Mouse (Mus musculus) ES-CJ7 (cell line): Measurements from ENCODE around the gene Shc1.
A peak's percentile ranks its signal among the peaks of the same experiment; 100 is the strongest.
"Not testable (repeated sequence)": the region's sequence is repeated elsewhere in the genome, so short reads cannot be mapped to it uniquely, and the experiment has no call there.

Experiments
- DNase-seq: peaks from one replicate; pipeline ENCODE4 v3.0.0; 2011; ENCODE audit warnings: low read depth, low spot score

The Shc1 gene

DNA sequence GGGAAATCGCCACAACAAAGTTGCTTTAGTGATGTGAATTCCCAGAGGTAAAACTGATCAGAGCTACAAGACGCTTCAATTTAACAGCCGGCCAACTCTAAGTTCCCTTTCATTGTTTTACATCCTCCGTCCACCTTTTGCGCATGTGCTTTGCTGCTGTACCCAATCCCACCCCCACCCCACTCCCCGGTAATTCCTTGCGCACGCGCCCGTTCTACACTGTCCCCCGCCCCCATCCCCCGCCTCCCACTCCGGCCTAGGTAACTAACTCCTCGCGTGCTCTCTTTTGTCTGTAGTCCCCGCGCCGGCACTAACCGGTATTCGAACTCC is 438 bp upstream of the Shc1 start:
- DNase-seq, result no peak

- DNase-seq, result peak; percentile 85
Observed at GRCm38 (mm10) chr3:89418861-89419250, 613 bp downstream of the Shc1 start.

DNA sequence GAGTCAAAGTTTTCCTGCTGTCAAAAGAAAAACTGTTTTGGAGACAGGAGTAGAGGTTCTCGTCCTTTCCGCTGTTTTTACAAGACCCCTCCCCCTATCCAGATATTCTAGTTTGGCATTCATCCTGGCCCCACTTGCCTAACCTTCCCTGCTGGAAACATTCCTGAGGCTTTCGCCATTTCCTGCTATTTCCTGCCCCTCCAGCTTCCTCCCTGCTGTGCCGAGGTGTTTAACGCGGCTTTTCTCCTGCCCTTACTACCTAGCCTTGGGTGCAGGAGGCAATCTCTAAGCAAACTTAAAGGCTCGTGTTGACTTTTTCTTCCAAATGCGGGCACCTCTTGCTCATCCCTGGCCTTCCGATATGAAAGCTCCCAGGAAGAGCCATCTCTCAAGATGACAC is 1.3 kb downstream of the Shc1 start:
- peak; percentile 87 for DNase-seq

- no peak for DNase-seq
Observed at GRCm38 (mm10) chr3:89419981-89420380, 1.7 kb downstream of the Shc1 start.

DNA sequence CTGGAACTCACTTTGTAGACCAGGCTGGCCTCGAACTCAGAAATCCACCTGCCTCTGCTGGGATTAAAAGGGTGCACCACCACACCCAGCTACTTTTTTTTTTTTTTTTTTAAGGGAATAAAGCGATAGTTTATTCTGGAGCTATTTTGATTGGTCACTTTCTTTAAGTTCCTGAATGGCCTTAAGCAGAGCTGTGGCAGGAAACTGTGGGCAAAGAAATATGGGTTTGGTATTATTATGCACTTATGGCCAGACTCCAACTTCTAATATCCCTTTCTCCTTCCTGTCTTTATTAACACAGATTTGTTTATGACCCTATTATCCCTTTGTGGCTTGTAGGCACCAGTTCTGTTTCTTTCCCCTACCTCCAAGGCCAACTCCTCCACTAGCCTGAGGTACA is 2.2 kb downstream of the Shc1 start:
- DNase-seq, result no peak

GRCm38 (mm10) chr3:89421002-89421774 is 2.9 kb downstream of the Shc1 start:
- peak; percentile 86 for DNase-seq

DNA sequence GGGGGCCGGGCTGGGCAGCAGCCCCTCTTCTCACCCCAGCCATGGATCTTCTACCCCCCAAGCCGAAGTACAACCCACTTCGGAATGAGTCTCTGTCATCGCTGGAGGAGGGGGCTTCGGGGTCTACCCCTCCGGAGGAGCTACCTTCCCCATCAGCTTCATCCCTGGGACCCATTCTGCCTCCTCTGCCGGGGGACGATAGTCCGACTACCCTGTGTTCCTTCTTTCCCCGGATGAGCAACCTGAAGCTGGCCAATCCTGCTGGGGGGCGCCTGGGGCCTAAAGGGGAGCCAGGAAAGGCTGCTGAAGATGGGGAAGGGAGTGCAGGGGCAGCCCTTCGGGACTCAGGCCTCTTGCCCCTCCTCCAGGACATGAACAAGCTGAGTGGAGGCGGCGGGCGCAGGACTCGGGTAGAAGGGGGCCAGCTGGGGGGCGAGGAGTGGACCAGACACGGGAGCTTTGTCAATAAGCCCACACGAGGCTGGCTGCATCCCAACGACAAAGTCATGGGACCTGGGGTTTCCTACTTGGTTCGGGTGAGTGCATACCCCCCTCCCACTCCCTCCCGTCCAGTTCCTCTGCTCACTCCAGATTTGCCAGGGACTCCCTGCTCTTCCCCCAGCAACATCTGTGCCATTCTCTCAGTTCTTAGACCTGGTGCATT is 3.7 kb downstream of the Shc1 start:
- no peak for DNase-seq

DNA sequence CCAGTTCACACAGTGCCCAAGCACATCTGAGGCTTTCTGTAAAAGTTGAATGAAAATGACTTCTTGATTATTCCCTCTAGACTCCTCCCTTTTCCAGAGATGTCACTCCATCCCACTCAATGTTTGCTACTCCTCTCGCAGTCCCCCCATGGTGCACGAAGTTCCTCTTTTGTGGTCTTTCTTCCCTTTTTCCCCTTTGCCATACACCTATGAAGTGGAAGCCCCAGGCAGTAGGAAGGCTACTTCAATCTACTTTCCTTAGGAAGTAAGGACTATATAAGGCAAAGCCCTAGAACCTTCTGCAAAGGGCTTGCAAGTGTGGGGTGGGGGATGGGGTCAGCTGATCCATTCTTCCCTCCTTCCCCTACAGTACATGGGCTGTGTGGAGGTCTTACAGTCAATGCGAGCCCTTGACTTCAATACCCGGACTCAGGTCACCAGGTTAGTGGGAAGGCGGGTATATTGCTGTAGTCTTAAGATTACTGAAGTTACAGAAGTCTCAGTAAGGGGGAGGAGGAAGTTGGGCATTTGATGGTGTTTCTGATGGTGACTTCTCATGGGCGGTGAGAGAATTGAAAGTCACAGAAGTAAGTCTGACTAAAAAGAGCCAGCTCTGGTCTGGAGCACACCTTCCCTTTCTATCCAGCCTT is 4.4 kb downstream of the Shc1 start:
- DNase-seq, result no peak

DNA sequence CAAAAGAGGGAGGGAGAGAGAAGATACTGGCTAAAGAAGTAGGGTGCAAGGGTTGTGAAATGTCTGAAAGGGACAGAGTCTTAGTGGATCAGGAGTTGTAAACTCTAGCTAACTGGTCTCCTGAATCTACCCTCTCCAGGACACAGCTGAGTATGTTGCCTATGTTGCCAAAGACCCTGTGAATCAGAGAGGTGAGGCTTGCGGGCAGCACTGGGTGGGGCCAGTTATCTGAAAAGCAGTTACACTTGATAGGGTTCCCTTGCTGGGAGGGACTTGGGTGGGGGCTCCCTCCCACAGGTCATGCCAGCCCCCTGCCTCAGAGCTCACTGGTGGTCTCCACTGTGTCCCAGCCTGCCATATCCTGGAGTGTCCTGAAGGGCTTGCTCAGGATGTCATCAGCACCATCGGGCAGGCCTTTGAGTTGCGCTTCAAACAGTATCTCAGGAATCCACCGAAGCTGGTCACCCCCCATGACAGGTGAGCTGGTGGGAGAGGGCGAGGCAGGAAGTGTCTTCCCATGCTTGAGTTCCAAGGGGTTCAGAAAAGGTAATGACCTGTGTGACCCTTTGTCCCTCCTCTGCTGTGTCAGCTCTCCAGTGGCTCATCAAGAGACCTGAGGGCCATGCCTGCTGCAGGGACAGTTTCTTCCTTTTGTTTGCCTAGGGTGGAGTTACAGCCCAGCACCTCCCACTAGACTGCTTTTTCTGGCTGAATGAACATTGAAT is 6.3 kb downstream of the Shc1 start:
- DNase-seq, result no peak

DNA sequence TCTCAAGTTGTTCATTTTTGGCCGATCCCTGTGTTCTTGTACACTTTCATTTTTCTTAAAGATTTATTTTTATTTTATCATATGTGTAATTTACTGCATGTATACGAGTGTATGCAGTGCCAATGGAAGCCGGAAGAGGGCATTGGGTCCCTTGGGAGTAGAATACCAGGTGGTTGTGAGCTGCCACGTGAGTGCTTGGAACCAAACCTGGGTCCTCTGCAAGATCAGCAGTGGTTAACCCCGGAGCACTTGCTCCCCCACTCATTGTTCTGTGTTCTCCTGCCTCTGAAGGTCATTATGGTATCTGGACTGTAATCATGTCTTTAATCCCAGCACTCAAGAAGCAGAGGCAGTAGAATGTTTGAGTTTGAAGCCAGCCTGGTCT is 6.9 kb downstream of the Shc1 start:
- DNase-seq, result peak; percentile 50

DNA sequence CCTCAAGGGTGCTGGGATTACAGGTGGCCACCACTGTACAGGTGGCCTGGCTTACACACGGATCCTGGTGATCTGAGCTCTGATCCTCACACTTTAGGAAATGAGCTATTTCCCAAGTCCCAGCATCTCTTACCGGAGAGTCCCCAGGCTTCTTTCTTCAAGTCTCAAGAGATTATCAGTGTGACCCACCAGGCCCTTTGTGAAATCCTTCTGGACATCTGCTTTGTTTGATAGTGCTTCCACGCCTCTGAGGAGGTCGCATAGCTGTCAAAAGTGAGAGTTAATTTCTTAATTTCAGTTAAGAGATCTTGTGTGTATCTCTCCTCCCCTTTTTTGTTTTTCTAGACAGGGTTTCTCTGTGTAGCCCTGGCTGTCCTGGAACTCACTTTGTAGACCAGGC is 7.6 kb downstream of the Shc1 start:
- DNase-seq, result no peak

DNA sequence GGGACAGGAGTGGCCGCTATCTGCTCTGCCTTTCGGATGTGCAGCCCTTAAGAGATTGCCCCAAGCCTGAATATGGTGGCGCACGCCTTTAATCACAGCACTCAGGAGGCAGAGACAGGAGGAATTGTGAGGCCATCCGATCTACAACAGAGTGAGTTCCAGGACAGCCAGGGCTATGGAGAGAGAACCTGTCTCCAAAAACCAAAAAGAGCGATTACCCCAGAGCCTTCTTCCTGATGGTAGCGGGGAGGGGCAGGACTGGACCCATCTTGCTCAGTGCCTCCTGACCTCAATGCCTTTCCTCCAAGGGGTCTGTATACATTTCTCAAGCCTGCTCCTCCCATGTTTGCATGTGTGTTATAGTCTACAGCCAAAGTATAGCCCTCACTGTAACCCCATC is 10.8 kb downstream of the Shc1 start:
- DNase-seq, result not testable (repeated sequence)

GRCm38 (mm10) chr3:89430171-89431159 is 12.2 kb downstream of the Shc1 start, which contains the start of gene Pygo2:
Pygo2 (plus strand) TSS chr3:89430214.
- DNase-seq, result peak; percentile 97

GRCm38 (mm10) chr3:89432606-89433005 is 14.4 kb downstream of the Shc1 start:
- DNase-seq, result no peak

GRCm38 (mm10) chr3:89434532-89434931 is 16.3 kb downstream of the Shc1 start:
- DNase-seq, result no peak

GRCm38 (mm10) chr3:89435041-89435440 is 16.8 kb downstream of the Shc1 start:
- no peak for DNase-seq

GRCm38 (mm10) chr3:89436176-89437113 is 18.2 kb downstream of the Shc1 start, which contains the start of gene Pbxip1:
Pbxip1 (plus strand) TSS chr3:89436706.
- DNase-seq, result peak; percentile 88

DNA sequence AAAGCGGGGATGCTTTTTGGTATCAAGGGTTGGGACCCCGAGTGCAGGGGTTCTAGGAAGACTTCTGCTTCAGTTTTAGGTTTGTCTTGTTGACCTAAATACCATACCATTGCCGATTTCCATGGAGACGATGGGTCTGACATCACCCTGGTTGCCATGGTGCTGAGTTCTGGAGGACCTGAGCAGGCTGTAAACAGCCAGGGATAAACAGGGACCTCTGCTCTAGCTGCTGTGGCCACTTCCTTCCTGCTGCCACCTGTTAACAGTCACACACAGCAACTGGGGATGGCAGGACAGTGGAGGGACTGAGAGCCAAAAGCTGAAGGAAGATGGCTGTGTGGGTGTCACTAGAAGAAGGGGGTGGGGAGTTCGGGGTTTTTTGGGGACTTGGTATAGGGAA is 19.0 kb downstream of the Shc1 start:
- DNase-seq, result peak; percentile 49

DNA sequence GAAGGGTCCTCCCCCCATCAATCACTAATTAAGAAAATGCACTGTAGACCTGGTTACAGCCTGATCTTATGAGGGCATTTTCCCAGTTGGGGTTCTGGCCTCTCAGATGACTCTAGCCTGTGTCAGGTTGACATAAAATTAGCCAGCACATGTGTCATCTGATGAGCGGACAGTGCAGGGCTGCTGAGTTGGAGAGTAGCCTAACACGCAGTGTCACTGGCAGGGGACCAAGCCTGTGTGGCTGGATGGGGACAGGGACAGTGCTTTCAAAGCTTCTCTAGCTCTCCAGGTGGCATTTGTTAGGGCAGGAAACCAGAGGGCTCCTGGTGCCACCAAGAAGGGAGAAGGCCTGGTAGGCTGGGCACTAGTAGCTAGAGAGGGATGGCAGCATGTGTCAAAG is 22.4 kb downstream of the Shc1 start:
- no peak for DNase-seq
